Mouse (Mus musculus): ENCODE measurements at regions not wholly inside any gene's neighbourhood (a gene's known extent, or its start where the extent isn't known, plus 50 kb on each side); places are given as distances from the start of the nearest gene placed in this dataset.

- peak overlapping the region; percentile 65 to 100 for H3K4me3 ChIP-seq (ENCODE audit: insufficient read depth in 1 of 2, low read depth in 1 of 2, low read length in 2 of 2, poor library complexity in 1 of 2, severe bottlenecking in 1 of 2)
- no peak for TF ChIP-seq CHD2 (IDR thresholded peaks at IDR 0.05; ENCODE audit: low read depth, low read length)
- no peak for TF ChIP-seq MAFK (IDR thresholded peaks at IDR 0.05; ENCODE audit: insufficient read depth, low read depth, low read length)
- no peak for TF ChIP-seq ZNF384 (IDR thresholded peaks at IDR 0.05; ENCODE audit: low read depth, low read length)
- TF ChIP-seq HCFC1 (IDR thresholded peaks at IDR 0.05; ENCODE audit: borderline replicate concordance, insufficient read depth, low read length), result no peak
- no peak for TF ChIP-seq ZC3H11A (IDR thresholded peaks at IDR 0.05; ENCODE audit: borderline replicate concordance, low read depth, low read length)
- no peak for DNase-seq (ENCODE audit: low read depth, low spot score)
- H3K27ac ChIP-seq (ENCODE audit: insufficient read depth, low read depth, low read length, poor library complexity, severe bottlenecking), result peak overlapping the region; percentile 34
- peak overlapping the region; percentile 69 for H3K9ac ChIP-seq (ENCODE audit: insufficient read depth, low read depth, low read length, poor library complexity, severe bottlenecking)
- in situ Hi-C loops (cut with MboI; ENCODE audit: low sequenced_read_pairs in 2 of 2, unreplicated experiment in 2 of 2), result no loop called here
- H3K36me3 ChIP-seq (ENCODE audit: control insufficient read depth, insufficient read depth, low read length, poor library complexity, severe bottlenecking), result peaks cover 3% of the 10 kb centered on the region; the same call in 1 of the 2 replicates
- no peaks in the 10 kb centered on the region for H3K9me3 ChIP-seq (ENCODE audit: control insufficient read depth, insufficient read depth, low read depth, low read length)
- peaks cover 0 to 9% of the 10 kb centered on the region in 2 experiments; a peak in 1 of 4 replicates for H3K4me1 ChIP-seq (ENCODE audit: control insufficient read depth in 2 of 2, insufficient read depth in 2 of 2, low read length in 2 of 2, poor library complexity in 1 of 2)
Observed at GRCm38 (mm10) chr7:34545906-34546305, 110.6 kb downstream of the Kctd15 start.

DNA sequence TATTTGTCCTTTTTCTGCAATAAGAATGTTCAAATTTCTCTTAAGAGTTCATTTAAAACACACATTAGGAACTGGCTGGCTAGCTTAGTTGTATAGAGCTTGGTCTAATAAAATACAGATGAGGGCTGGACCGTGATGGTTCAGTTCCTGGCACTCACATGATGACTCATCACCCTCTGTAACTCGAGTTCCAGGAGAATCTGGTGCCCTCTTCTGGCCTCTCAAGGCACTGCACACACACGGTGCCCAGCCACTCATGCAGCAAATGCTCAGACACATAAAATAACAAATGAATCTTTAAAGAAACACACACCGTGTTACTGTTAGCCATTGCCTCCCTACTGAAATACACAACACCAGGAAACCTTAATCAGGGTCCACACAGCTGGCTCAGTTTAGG lies 114.6 kb downstream of the Kctd15 start:
- Histone ChIP-seq H3K36me3 (ENCODE audit: control insufficient read depth, insufficient read depth, low read length, poor library complexity, severe bottlenecking) (no peaks in the 10 kb centered on the region; the same call in 1 of the 2 replicates), H3K4me3 (ENCODE audit: insufficient read depth in 1 of 2, low read depth in 1 of 2, low read length in 2 of 2, poor library complexity in 1 of 2, severe bottlenecking in 1 of 2) (no peak overlapping the region), H3K9ac (ENCODE audit: insufficient read depth, low read depth, low read length, poor library complexity, severe bottlenecking) (no peak overlapping the region), H3K27ac (ENCODE audit: insufficient read depth, low read depth, low read length, poor library complexity, severe bottlenecking) (no peak overlapping the region), H3K4me1 (ENCODE audit: control insufficient read depth in 2 of 2, insufficient read depth in 2 of 2, low read length in 2 of 2, poor library complexity in 1 of 2) (peaks cover 0 to 29% of the 10 kb centered on the region in 2 experiments; a peak in 2 of 4 replicates), H3K9me3 (ENCODE audit: control insufficient read depth, insufficient read depth, low read depth, low read length) (no peaks in the 10 kb centered on the region)
- in situ Hi-C loops (cut with MboI; ENCODE audit: low sequenced_read_pairs in 2 of 2, unreplicated experiment in 2 of 2), result no loop called here
- peak; percentile 68 for DNase-seq (ENCODE audit: low read depth, low spot score)
- TF ChIP-seq MAFK (IDR thresholded peaks at IDR 0.05; ENCODE audit: insufficient read depth, low read depth, low read length) (peak; percentile 92), ZC3H11A (IDR thresholded peaks at IDR 0.05; ENCODE audit: borderline replicate concordance, low read depth, low read length) (peak; percentile 73; the same call in 1 of the 2 replicates), ZNF384 (IDR thresholded peaks at IDR 0.05; ENCODE audit: low read depth, low read length) (no peak), HCFC1 (IDR thresholded peaks at IDR 0.05; ENCODE audit: borderline replicate concordance, insufficient read depth, low read length) (no peak), CHD2 (IDR thresholded peaks at IDR 0.05; ENCODE audit: low read depth, low read length) (no peak)

DNA sequence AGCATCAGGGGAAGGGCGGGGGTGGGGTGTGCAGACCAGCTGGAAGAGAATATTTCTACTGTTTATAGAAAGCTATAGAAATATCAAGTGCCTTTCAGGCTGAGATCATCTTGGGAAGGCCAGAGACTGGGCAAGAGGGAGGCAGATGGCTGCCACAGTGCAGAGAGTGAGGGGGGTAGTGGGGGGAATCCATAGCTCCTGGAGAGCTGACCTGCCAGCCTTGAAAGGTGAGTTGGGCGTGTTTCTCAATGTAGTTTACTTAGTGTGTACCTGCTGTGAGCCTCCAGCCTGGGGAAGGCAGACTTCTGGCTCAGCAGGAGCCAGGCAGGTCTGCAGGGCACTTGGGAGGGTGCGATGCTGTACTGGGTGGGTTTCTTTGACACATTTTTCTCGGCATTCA lies 115.5 kb downstream of the Kctd15 start:
- peak overlapping the region; percentile 71 for H3K27ac ChIP-seq (ENCODE audit: insufficient read depth, low read depth, low read length, poor library complexity, severe bottlenecking)
- in situ Hi-C loops (cut with MboI; ENCODE audit: low sequenced_read_pairs in 2 of 2, unreplicated experiment in 2 of 2), result no loop called here
- DNase-seq (ENCODE audit: low read depth, low spot score), result no peak
- H3K4me1 ChIP-seq (ENCODE audit: control insufficient read depth in 2 of 2, insufficient read depth in 2 of 2, low read length in 2 of 2, poor library complexity in 1 of 2), result peaks cover 0 to 32% of the 10 kb centered on the region in 2 experiments; a peak in 3 of 4 replicates
- no peaks in the 10 kb centered on the region; the same call in 1 of the 2 replicates for H3K36me3 ChIP-seq (ENCODE audit: control insufficient read depth, insufficient read depth, low read length, poor library complexity, severe bottlenecking)
- no peak overlapping the region for H3K9ac ChIP-seq (ENCODE audit: insufficient read depth, low read depth, low read length, poor library complexity, severe bottlenecking)
- no peaks in the 10 kb centered on the region for H3K9me3 ChIP-seq (ENCODE audit: control insufficient read depth, insufficient read depth, low read depth, low read length)
- no peak for TF ChIP-seq ZNF384 (IDR thresholded peaks at IDR 0.05; ENCODE audit: low read depth, low read length)
- no peak for TF ChIP-seq ZC3H11A (IDR thresholded peaks at IDR 0.05; ENCODE audit: borderline replicate concordance, low read depth, low read length)
- TF ChIP-seq MAFK (IDR thresholded peaks at IDR 0.05; ENCODE audit: insufficient read depth, low read depth, low read length), result no peak
- no peak for TF ChIP-seq HCFC1 (IDR thresholded peaks at IDR 0.05; ENCODE audit: borderline replicate concordance, insufficient read depth, low read length)
- TF ChIP-seq CHD2 (IDR thresholded peaks at IDR 0.05; ENCODE audit: low read depth, low read length), result no peak
- H3K4me3 ChIP-seq (ENCODE audit: insufficient read depth in 1 of 2, low read depth in 1 of 2, low read length in 2 of 2, poor library complexity in 1 of 2, severe bottlenecking in 1 of 2), result no peak overlapping the region

DNA sequence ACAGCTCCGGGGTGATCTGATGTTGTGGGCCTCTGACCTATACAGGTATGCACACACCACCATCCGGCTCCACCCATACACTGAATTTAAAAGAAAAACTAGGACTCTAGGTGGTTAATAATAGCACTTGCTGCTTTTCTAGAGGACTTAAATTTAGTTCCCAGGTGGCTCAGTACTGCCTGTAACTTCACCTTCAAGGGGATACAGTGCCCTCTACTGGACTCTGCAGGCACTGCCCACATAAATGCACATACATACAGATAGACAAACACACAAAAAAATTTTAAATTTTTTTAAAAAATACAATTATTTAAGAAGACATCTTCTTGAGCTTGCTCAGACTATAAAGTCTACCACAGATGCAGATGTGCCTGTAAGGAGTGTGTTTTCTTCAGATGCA lies 116.7 kb downstream of the Kctd15 start:
- Histone ChIP-seq H3K4me3 (ENCODE audit: insufficient read depth in 1 of 2, low read depth in 1 of 2, low read length in 2 of 2, poor library complexity in 1 of 2, severe bottlenecking in 1 of 2) (no peak overlapping the region), H3K9ac (ENCODE audit: insufficient read depth, low read depth, low read length, poor library complexity, severe bottlenecking) (no peak overlapping the region), H3K4me1 (ENCODE audit: control insufficient read depth in 2 of 2, insufficient read depth in 2 of 2, low read length in 2 of 2, poor library complexity in 1 of 2) (peaks cover 0 to 34% of the 10 kb centered on the region in 2 experiments; a peak in 3 of 4 replicates), H3K9me3 (ENCODE audit: control insufficient read depth, insufficient read depth, low read depth, low read length) (no peaks in the 10 kb centered on the region), H3K36me3 (ENCODE audit: control insufficient read depth, insufficient read depth, low read length, poor library complexity, severe bottlenecking) (no peaks in the 10 kb centered on the region; the same call in 1 of the 2 replicates), H3K27ac (ENCODE audit: insufficient read depth, low read depth, low read length, poor library complexity, severe bottlenecking) (peak overlapping the region; percentile 9; the same call in 1 of the 2 replicates)
- no peak for TF ChIP-seq MAFK (IDR thresholded peaks at IDR 0.05; ENCODE audit: insufficient read depth, low read depth, low read length)
- TF ChIP-seq ZNF384 (IDR thresholded peaks at IDR 0.05; ENCODE audit: low read depth, low read length), result no peak
- no peak for TF ChIP-seq CHD2 (IDR thresholded peaks at IDR 0.05; ENCODE audit: low read depth, low read length)
- TF ChIP-seq ZC3H11A (IDR thresholded peaks at IDR 0.05; ENCODE audit: borderline replicate concordance, low read depth, low read length), result no peak
- TF ChIP-seq HCFC1 (IDR thresholded peaks at IDR 0.05; ENCODE audit: borderline replicate concordance, insufficient read depth, low read length), result no peak
- in situ Hi-C loops (cut with MboI; ENCODE audit: low sequenced_read_pairs in 2 of 2, unreplicated experiment in 2 of 2), result no loop called here
- no peak for DNase-seq (ENCODE audit: low read depth, low spot score)
